In the genomic region with DNA sequence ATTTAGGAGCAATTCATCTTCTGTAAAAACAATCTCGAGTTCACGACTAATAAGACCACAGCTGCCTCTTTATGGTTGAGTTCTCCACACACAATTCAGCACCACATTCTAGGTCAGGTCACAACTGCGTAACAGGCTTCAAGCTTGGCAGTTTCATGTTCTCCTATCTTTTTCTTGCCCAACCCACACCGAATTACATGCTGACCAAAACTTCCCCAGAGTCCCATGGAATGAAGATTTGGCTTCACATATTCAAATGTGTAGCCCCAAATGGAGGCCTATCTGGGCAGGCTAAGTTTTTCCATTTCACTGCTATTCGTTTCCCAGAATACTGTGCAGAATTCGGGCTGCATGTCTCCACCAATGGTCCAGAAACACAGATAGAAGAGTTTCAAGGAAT, we compare ENCODE assay signal across 14 mouse cellular contexts.
"Had no signal": no experiment of that assay in that cellular context is flagged by ENCODE, and none has a peak within 500 bp of the region (broad histone marks: within the 10 kb centered on the region; RNA-seq: fewer than 3 reads in every experiment).

No protein-coding gene starts in this region.

- H3K27ac ChIP-seq: neural tube, embryonic 15.5 days; stomach, embryonic 15.5 days; stomach, postnatal 0 days had no signal

- H3K9ac ChIP-seq: neural tube, embryonic 15.5 days; stomach, embryonic 15.5 days had no signal

- H3K9me3 ChIP-seq: neural tube, embryonic 15.5 days; stomach, embryonic 15.5 days had no signal

- H3K4me3 ChIP-seq: neural tube, embryonic 15.5 days; stomach, embryonic 15.5 days had no signal

- H3K4me2 ChIP-seq: neural tube, embryonic 15.5 days; stomach, embryonic 15.5 days had no signal

- H3K27me3 ChIP-seq: neural tube, embryonic 15.5 days; stomach, embryonic 15.5 days had no signal

- H3K36me3 ChIP-seq: neural tube, embryonic 15.5 days; stomach, embryonic 15.5 days had no signal

- DNase-seq: right cerebral cortex, adult 18-20 months; right cerebral cortex, postnatal 14 days; right cerebral cortex, postnatal 25 days; right cerebral cortex, postnatal 4 days; spleen, adult 18-20 months; thymus, adult 18-20 months; thymus, adult 2 months; thymus, postnatal 14 days; thymus, postnatal 25 days; thymus, postnatal 36 days; thymus, postnatal 4 days had no signal

- H3K4me1 ChIP-seq: stomach, embryonic 15.5 days had no signal
